Mouse (Mus musculus) urinary bladder, postnatal 14 days (tissue): ENCODE measurements around the gene Dupd1.
"Not testable (repeated sequence)": the region's sequence is repeated elsewhere in the genome, so short reads cannot be mapped to it uniquely, and the experiment has no call there.

Source experiments
- DNase-seq: peaks from one replicate; pipeline ENCODE4 v3.0.0; 2021; ENCODE audit warnings: low spot score

The Dupd1 gene

DNA sequence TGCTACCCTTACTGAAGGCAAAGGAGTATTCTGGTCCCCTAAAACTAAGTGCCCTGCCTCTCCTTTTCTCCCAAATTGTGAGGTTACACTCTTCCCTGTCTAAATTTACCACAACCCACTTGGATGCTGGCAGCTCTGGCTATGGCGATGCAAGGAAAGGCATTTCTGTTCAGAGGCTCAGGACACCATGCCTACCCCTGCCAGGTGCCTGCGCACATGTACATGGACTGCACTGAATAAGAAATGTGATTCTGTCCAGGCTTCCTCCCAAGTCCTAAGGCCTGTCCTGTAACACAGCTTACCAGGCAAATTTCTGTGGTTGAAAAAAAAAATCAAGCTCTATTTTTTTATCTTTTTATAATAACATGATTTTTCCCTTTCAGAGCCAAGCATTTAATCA lies 38.2 kb downstream of the Dupd1 start:
- DNase-seq: no peak

DNA sequence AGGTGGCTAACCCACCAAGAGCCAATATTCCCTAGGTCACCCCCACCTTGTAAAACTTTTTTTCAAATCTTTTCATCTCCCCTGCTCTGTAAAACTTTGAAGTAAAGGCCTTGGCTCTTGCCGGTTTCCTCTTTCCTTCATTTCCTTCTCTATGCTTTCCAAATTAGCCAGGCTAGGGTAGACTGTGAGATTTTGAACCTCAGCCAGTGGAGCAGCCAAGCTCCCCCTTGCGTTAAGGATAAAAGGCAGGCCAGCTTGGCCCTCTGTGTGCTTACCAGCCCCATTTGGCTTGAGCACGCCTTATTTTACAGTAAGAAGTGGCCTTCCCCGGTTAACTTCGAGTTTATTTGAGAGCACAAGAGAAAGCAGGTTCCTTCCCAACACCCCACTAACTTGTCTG lies 39.9 kb downstream of the Dupd1 start:
- DNase-seq: no peak

DNA sequence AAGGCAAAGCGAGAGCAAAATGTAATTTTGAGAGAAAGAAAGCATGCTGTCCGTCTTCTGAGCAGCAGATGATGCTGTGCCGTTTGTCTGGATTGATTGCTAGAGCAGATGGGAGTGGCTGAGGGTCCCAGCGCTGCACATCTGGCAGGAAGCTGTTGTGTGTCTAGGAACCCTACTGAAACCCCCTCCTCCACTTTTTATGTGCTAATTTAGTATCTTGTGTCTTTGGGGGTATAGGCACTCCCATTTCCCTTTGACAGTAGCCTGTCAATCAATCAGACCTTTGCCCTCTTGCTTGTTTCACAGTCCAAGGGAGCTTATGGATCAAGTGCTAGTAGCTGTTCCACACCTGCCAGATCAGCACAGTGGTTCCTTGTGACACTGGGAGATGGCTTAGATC lies 41.3 kb downstream of the Dupd1 start:
- DNase-seq: no peak

DNA sequence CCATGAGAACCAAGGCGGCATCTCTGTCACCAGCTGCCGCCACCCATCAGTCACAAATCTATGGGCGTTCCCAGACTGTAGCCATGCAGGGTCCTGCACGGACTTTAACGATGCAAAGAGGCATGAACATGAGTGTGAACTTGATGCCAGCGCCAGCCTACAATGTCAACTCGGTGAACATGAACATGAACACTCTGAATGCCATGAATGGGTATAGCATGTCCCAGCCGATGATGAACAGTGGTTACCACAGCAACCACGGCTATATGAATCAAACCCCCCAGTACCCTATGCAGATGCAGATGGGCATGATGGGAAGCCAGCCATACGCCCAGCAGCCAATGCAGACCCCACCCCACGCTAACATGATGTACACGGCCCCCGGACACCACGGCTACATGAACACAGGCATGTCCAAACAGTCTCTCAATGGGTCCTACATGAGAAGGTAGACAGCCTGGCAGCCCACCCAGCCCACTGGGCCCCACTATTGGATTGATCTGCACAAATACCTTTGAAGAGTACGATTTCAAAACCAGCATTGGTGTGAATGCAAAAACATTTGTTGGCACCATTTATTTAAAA lies 43.9 kb downstream of the Dupd1 start:
- DNase-seq: not testable (repeated sequence)

DNA sequence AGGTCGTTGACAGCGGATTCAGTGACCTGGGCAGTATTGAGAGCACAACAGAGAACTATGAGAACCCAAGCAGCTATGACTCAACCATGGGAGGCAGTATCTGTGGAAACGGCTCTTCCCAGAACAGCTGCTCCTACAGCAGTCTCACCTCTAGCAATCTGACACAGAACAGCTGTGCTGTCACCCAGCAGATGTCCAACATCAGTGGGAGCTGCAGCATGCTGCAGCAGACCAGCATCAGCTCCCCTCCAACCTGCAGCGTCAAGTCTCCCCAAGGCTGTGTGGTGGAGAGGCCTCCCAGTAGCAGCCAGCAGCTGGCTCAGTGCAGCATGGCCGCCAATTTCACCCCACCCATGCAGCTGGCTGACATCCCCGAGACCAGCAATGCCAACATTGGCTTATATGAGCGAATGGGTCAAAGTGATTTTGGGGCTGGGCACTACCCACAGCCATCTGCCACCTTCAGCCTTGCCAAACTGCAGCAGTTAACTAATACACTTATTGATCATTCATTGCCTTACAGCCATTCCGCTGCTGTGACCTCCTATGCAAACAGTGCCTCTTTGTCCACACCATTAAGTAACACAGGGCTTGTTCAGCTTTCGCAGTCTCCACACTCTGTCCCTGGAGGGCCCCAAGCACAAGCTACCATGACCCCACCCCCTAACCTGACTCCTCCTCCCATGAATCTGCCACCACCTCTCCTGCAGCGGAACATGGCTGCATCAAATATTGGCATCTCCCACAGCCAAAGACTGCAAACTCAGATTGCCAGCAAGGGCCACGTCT lies 44.5 kb downstream of the Dupd1 start:
- peak; percentile 27 for DNase-seq

DNA sequence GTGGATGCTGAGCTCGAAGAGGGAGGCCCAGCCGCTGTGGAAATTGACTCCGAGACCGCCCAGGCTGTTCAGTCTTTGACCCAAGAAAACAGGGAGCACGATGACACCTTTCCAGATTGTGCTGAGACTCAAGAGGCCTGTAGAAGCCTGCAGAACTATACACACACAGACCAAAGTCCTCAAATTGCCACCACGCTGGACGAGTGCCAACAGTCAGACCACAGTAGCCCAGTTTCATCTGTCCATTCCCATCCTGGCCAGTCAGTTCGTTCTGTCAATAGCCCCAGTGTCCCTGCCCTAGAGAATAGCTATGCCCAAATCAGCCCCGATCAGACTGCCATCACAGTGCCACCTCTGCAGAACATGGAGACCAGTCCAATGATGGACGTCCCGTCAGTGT lies 45.2 kb downstream of the Dupd1 start:
- DNase-seq: no peak

DNA sequence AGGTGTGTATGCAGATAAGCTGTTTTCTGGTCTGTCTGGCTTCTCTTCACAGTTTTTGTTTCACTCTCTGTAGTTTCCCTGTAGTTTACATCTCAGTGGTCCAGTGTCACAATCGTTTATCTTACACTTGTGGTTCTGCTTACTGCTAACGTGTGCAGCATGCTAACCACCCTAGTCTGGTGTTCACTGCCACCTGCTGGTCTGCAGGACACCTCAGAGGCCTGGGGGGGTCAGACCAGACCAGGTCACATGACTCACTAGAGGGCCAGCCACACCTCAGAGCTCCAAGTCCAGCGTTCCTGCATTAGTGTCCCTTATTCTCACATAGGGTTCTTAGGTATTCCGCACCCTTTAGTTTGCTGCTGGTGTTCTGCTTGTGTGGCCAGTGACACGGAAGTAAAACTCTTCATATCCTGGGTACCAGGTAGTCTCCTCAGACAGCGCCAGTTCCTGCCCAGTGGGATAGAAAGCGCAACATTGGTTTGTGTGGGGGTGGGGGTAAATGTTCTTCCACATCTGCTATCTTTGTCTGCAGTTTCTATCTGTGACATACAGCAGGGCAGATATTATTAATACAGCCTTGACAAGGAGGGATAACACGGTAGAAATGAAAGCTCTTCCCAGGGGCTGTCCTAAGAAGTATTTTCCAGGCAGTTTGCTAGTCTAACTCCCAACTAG lies 51.8 kb downstream of the Dupd1 start:
- peak; percentile 25 for DNase-seq

DNA sequence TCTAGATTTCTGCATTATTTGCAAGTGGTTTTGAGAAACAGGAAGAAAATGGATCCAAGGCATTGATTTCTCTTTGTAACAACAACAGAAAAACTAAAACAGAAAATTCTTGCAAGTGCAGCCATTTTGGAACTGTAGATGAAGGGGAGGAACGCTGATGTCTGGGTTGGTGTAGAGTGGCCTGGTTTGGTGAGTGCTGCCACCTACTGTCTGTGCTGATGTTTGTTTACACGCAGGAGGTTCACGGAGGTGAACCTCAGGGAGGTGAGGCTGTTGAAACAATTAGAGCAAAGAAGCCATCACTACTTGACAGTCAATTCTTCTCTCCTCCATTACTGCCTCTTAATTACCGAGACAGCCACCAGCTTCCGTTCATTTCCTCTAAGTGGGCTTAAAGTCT lies 54.7 kb downstream of the Dupd1 start:
- DNase-seq: peak; percentile 69

DNA sequence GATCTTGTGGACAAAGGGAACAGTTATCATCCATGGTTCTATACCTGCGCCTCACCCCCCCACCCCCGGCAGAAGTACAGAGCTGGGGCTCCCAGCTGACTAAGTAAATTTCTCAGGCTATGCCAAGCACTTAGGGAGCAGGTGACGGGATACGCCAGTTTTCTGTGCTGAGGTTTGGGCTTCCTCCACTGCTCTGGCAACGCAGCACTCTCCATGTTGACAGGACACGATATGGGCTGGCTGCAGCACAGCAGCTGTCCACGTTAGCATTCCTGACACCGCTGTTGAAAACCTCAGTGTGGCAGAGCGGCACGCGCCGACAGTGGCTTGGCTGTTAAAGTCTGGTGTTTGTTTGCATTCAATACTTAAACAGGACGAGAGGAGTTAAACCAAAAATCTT lies 55.2 kb downstream of the Dupd1 start:
- DNase-seq: no peak

DNA sequence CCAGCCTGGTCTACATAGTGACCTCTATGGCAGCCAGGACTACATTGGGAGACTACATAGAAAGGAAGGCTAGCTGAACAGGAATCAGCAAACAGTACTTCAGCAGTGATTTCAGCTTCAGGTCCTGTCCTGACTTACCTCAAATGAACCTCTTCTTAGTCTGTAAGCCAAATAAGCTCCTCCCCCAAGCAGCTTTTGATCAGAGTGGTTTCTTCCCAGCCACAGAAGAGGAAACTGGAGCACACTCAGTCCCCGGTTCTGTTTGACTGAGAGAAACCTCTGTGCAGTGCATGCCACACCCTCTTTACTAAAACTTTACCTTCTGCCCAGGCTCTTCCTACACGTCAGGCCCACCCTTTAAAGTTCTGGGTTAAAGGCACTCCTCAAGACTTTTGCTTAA lies 60.6 kb downstream of the Dupd1 start:
- no peak for DNase-seq

DNA sequence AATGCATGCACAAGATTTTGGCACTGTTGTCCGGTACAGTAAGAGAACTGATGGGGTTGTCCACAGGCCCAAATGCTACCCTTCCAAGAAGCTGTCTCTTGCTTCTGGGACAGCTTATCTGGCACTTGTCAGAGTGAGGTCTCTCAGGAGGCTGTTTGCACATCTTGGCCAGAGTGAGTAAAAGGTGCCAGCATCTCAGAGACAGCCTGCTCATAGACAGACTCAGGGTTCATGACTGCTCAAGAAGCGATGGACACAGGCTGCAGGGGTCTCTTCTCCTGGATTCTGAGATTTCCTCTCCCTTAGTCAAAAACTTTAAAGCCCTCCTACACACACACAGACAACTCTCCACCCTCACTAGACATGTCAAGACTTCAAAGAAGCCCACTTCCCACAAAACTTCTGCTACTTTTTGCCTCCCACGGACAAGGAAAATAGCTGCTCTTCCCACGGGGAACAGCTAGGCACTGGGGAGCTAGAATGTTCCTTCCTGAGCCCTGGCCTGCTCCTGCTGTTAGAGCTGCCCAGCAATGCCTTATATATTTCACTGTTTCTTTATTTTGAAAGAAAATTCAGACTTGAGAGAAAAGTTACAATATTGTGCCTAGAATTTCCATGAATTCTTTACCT lies 73.5 kb downstream of the Dupd1 start:
- DNase-seq: no peak

DNA sequence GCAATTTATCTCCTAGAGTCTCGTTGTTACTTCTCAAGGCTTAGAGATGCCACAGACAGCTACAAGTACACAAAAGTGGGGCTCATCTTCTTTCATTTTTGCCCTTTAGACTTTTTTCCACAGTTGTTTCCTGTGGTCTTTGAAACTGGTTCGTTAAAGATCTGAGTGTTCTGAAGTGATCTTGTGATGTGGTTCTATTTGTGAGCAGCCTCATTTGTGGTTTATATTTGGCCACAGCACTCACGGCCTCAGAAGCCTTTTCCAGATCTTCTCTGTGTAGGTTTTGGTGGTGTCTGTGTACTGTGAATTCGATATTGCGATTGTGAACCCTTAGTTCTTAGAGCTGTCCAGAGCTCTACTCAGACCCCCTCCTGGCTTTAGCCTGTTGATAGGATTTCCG lies 77.8 kb downstream of the Dupd1 start:
- DNase-seq: no peak

DNA sequence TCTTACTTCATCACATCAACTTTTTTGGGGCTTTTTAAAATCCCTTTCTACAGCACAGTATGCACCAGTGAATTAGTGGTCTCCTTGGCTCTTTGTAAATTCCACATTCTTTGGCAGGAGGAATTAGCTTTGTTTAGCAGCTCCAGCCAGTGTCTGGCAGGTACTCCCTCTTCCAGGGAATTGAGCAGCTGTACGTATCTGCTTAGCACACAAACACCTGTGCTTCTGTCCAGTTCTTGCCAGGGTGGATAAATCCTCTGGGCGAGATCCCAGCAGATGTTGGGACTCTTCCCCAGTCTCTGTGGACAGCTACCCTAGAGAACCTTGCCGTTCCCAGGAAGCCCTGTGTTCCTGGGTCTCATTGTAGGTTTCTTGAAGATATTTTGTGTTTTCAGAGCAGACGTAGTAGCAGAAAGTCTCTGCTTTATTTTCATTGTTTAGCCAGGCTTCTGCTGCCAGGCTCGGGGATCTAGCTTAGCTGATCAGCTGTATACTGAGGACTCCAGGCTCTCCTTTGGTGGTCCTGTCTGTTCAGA lies 82.6 kb downstream of the Dupd1 start:
- DNase-seq: no peak
